ENCODE assay signal across 1 mouse cellular context in genomic region chr10:128915550-128915949, GRCm38 (mm10).
TF ChIP-seq lines count a peak whose summit lies in the region.

No protein-coding gene starts in this region.

TF ChIP-seq in MEL, 35 proteins besides CTCF, POLR2A, EP300 and RAD21:
- no peak for TF ChIP-seq ZNF384 (IDR thresholded peaks at IDR 0.05; ENCODE audit: low read depth, low read length)
- no peak for TF ChIP-seq GABPA (IDR thresholded peaks at IDR 0.05; ENCODE audit: low read depth, low read length)
- TF ChIP-seq KAT2A (conservative IDR thresholded peaks at IDR 0.05; ENCODE audit: low read depth, low read length), result no peak
- TF ChIP-seq SMC3 (IDR thresholded peaks at IDR 0.05; ENCODE audit: low read depth, low read length), result no peak
- TF ChIP-seq MXI1 (IDR thresholded peaks at IDR 0.05; ENCODE audit: low read depth, low read length), result no peak
- no peak for TF ChIP-seq MYC (IDR thresholded peaks at IDR 0.05; ENCODE audit: low read depth, low read length)
- no peak for TF ChIP-seq MAX (IDR thresholded peaks at IDR 0.05; ENCODE audit: low read length)
- TF ChIP-seq ZC3H11A (IDR thresholded peaks at IDR 0.05; ENCODE audit: low read depth, low read length), result no peak
- no peak for TF ChIP-seq TBP (IDR thresholded peaks at IDR 0.05; ENCODE audit: low read depth, low read length)
- no peak for TF ChIP-seq ELF1 (IDR thresholded peaks at IDR 0.05; ENCODE audit: low read depth, low read length)
- no peak for TF ChIP-seq CHD1 (IDR thresholded peaks at IDR 0.05; ENCODE audit: low read depth, low read length)
- no peak for TF ChIP-seq NELFE (IDR thresholded peaks at IDR 0.05; ENCODE audit: low read depth, low read length)
- TF ChIP-seq MAZ (IDR thresholded peaks at IDR 0.05; ENCODE audit: low read depth, low read length), result no peak
- no peak for TF ChIP-seq HCFC1 (IDR thresholded peaks at IDR 0.05; ENCODE audit: low read depth, low read length)
- no peak for TF ChIP-seq TCF12 (IDR thresholded peaks at IDR 0.05; ENCODE audit: low read depth, low read length)
- TF ChIP-seq TAL1 (IDR thresholded peaks at IDR 0.05; ENCODE audit: low read length), result no peak
- no peak for TF ChIP-seq GATA1 (IDR thresholded peaks at IDR 0.05; ENCODE audit: low read depth, low read length)
TF ChIP-seq in MEL: peak in this region for 0.
